Mouse (Mus musculus): ENCODE measurements at regions not wholly inside any gene's neighbourhood (a gene's known extent, or its start where the extent isn't known, plus 50 kb on each side); places are given as distances from the start of the nearest gene placed in this dataset.

DNA sequence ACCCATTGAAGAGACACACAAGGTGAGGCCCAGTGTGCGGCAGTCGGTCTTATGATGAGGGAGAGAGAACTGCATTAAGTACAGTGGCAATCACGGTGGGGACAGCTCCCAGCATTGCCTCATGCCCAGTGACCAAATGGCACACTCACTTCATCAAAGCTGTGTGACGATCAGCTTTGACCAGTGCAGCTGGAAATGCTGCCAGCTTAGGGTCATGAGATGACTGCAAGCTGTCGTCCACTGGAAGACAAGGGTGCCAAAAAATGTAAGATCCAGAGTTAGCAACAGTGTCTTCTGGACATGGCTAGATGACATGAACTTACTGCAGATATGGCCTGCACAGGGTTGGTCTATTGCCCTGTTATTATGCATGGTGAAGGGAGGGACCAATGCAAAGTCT lies 114.0 kb downstream of the Irs2 start:
- WGBS (ENCODE audit: missing documents), result 72% methylated on average over 5 of the region's 5 CpGs
- Histone ChIP-seq H3K79me2 (ENCODE audit: inconsistent target) (no peaks in the 10 kb centered on the region), H3K4me3 (ENCODE audit: inconsistent target) (no peak overlapping the region), H3K27ac (no peak overlapping the region), H3K36me3 (ENCODE audit: inconsistent target) (no peaks in the 10 kb centered on the region)

GRCm38 (mm10) chr8:10893709-10894108 lies 114.5 kb downstream of the Irs2 start:
- H3K79me2 ChIP-seq (ENCODE audit: inconsistent target), result no peaks in the 10 kb centered on the region
- 21% methylated on average over 5 of the region's 5 CpGs for WGBS (ENCODE audit: missing documents)
- no peaks in the 10 kb centered on the region for H3K36me3 ChIP-seq (ENCODE audit: inconsistent target)
- H3K27ac ChIP-seq, result no peak overlapping the region
- no peak overlapping the region for H3K4me3 ChIP-seq (ENCODE audit: inconsistent target)

DNA sequence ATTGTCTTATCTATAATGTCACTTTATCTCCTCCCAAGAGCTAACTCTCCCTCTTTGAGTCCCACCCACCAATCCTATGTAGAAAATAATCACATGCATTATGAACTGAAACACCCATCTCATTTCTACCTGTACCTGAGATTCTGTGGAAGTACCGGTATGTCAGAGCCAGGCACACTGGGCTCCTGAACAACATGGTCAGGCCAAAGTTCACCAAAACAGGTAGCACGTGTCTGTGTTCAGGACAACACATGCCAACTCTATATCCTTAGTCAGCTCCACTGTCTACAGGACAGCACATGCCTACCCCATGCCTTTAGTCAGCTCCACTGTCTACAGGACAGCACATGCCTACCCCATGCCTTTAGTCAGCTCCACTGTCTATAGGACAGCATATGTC lies 116.4 kb downstream of the Irs2 start:
- no peaks in the 10 kb centered on the region for H3K36me3 ChIP-seq (ENCODE audit: inconsistent target)
- WGBS (ENCODE audit: missing documents), result 93% methylated on average over 2 of the region's 2 CpGs
- no peak overlapping the region for H3K27ac ChIP-seq
- H3K79me2 ChIP-seq (ENCODE audit: inconsistent target), result no peaks in the 10 kb centered on the region
- no peak overlapping the region for H3K4me3 ChIP-seq (ENCODE audit: inconsistent target)

DNA sequence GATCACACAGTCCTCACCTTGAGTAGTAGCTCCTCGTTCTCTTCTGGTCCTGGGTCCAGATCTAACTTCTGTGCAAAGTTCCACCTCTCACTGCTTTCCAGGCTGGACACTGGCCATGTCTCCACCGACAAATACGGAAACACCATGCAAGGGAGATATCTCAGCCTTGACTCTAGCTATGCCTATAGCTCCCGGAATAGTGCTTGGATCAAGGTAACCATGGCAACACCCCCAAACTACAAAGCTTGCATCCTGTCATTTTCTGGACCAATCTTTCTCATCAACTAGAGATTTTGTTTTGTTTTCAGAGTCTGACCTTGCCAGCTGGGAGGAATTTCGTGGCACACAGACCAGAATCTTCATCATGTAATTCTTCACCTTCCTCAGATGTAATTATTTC lies 116.8 kb downstream of the Irs2 start:
- no peaks in the 10 kb centered on the region for H3K79me2 ChIP-seq (ENCODE audit: inconsistent target)
- WGBS (ENCODE audit: missing documents), result 93% methylated on average over 5 of the region's 5 CpGs
- H3K36me3 ChIP-seq (ENCODE audit: inconsistent target), result no peaks in the 10 kb centered on the region
- no peak overlapping the region for H3K27ac ChIP-seq
- no peak overlapping the region for H3K4me3 ChIP-seq (ENCODE audit: inconsistent target)

GRCm38 (mm10) chr8:10885452-10885851 lies 122.8 kb downstream of the Irs2 start:
- WGBS (ENCODE audit: missing documents), result 51% methylated on average over 3 of the region's 3 CpGs
- H3K36me3 ChIP-seq (ENCODE audit: inconsistent target), result no peaks in the 10 kb centered on the region

GRCm38 (mm10) chr8:10883418-10883817 lies 124.8 kb downstream of the Irs2 start:
- Histone ChIP-seq H3K79me2 (ENCODE audit: inconsistent target) (no peaks in the 10 kb centered on the region), H3K4me3 (ENCODE audit: inconsistent target) (no peak overlapping the region), H3K36me3 (ENCODE audit: inconsistent target) (no peaks in the 10 kb centered on the region), H3K27ac (no peak overlapping the region)
- WGBS (ENCODE audit: missing documents), result 97% methylated on average over 6 of the region's 7 CpGs

More at GRCm38 (mm10) chr8:10885452-10885851, 122.8 kb downstream of the Irs2 start:
- Histone ChIP-seq H3K27ac (no peak overlapping the region), H3K4me3 (ENCODE audit: inconsistent target) (no peak overlapping the region), H3K79me2 (ENCODE audit: inconsistent target) (no peaks in the 10 kb centered on the region)

DNA sequence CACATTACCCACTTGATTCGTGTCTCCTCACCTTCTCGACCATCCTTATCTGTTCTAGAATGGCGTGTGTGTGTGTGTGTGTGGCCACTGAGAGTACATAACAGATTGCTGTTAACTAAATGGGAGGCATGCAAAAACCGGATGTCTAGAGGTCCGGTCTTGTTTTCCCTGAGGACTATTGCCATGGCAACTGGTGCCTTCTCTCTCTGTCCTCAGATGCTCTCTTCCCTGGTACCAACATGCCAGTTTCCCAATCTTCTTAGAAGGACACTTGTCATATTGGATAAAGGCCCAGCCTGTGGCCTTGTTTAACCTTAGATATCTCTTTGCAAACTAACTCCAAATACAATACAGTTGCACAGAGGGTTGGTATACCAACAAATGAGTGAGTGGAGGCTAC lies 125.9 kb downstream of the Irs2 start:
- Histone ChIP-seq H3K36me3 (ENCODE audit: inconsistent target) (no peaks in the 10 kb centered on the region), H3K27ac (no peak overlapping the region), H3K4me3 (ENCODE audit: inconsistent target) (no peak overlapping the region), H3K79me2 (ENCODE audit: inconsistent target) (no peaks in the 10 kb centered on the region)
- 95% methylated on average over 5 of the region's 5 CpGs for WGBS (ENCODE audit: missing documents)

DNA sequence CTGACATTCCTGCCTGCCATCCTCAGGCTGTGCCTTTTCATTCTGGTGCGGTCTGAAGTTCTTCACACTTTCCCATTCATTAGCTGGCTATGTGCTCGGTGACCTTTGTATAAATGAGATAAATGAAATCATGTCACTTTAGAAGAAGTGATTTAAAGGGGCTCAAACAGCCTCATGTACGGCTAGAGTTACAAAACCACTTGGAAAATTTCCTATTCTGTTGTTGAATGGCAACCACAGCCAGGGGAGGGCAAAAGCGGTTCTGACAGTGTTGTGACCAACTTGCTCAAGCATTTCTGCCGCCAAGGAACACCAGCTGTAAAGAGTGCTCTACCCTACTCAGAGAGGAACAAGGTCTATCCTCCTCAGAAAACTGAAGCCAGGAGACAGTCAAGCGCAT lies 128.4 kb downstream of the Irs2 start:
- Histone ChIP-seq H3K4me3 (ENCODE audit: inconsistent target) (no peak overlapping the region), H3K36me3 (ENCODE audit: inconsistent target) (no peaks in the 10 kb centered on the region), H3K27ac (no peak overlapping the region), H3K79me2 (ENCODE audit: inconsistent target) (no peaks in the 10 kb centered on the region)
- 47% methylated on average over 6 of the region's 6 CpGs for WGBS (ENCODE audit: missing documents)

GRCm38 (mm10) chr8:10879049-10879847 lies 129.0 kb downstream of the Irs2 start:
- Histone ChIP-seq H3K27ac (no peak overlapping the region), H3K79me2 (ENCODE audit: inconsistent target) (no peaks in the 10 kb centered on the region), H3K36me3 (ENCODE audit: inconsistent target) (no peaks in the 10 kb centered on the region), H3K4me3 (ENCODE audit: inconsistent target) (no peak overlapping the region)
- 95% methylated on average over 10 of the region's 10 CpGs for WGBS (ENCODE audit: missing documents)

- Histone ChIP-seq H3K79me2 (ENCODE audit: inconsistent target) (no peaks in the 10 kb centered on the region), H3K36me3 (ENCODE audit: inconsistent target) (no peaks in the 10 kb centered on the region), H3K27ac (no peak overlapping the region), H3K4me3 (ENCODE audit: inconsistent target) (no peak overlapping the region)
- WGBS (ENCODE audit: missing documents), result 90% methylated on average over 4 of the region's 4 CpGs
These were observed 129.9 kb downstream of the Irs2 start for GRCm38 (mm10) chr8:10878371-10878770.

DNA sequence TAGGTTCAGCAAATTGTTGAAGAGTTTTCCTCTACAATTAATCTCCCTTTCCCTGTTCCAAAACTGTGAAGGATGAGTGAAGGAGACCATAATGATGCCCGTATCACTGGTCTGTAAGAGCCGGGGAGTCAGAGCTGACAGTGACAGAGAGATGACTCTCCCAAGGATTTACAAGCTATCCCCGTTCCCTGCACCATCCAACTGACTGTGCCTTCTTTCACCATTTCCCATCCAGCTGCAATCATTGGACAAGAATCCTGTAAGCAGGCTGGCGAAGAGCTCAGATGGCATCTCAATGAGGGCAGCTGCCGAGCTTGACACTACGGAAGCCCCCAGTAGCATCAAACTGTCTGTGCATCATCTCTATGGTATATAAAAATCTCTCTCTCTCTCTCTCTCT lies 133.1 kb downstream of the Irs2 start:
- no peaks in the 10 kb centered on the region for H3K36me3 ChIP-seq (ENCODE audit: inconsistent target)
- H3K27ac ChIP-seq, result no peak overlapping the region
- no peaks in the 10 kb centered on the region for H3K79me2 ChIP-seq (ENCODE audit: inconsistent target)
- H3K4me3 ChIP-seq (ENCODE audit: inconsistent target), result no peak overlapping the region
- WGBS (ENCODE audit: missing documents), result 90% methylated on average over 4 of the region's 6 CpGs

DNA sequence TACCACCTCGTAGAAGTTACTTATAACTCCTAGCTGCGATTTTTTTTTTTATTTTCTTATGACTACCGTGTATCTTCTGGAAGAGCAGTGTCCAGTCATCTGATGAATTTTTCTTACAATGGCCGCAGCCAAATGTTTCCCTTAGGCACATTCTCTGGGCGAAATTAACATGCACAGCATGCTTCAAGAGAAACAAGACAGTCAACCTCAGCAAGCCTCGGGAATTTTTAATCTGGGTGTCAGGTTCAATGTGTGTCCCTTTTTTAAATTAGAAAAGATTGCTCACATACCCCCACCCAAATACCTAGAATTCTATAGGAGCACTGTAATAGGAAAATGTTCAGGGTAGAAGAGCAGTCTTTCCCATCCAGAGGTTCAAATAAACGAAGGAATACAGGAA lies 136.8 kb downstream of the Irs2 start:
- no peaks in the 10 kb centered on the region for H3K36me3 ChIP-seq (ENCODE audit: inconsistent target)
- 87% methylated on average over 7 of the region's 7 CpGs for WGBS (ENCODE audit: missing documents)
- no peak overlapping the region for H3K27ac ChIP-seq
- H3K4me3 ChIP-seq (ENCODE audit: inconsistent target), result no peak overlapping the region
- no peaks in the 10 kb centered on the region for H3K79me2 ChIP-seq (ENCODE audit: inconsistent target)

- Histone ChIP-seq H3K27ac (no peak overlapping the region), H3K4me3 (ENCODE audit: inconsistent target) (no peak overlapping the region), H3K36me3 (ENCODE audit: inconsistent target) (no peaks in the 10 kb centered on the region), H3K79me2 (ENCODE audit: inconsistent target) (no peaks in the 10 kb centered on the region)
- WGBS (ENCODE audit: missing documents), result 93% methylated on average over 13 of the region's 13 CpGs
These were observed 137.7 kb downstream of the Irs2 start for GRCm38 (mm10) chr8:10870423-10871055.

DNA sequence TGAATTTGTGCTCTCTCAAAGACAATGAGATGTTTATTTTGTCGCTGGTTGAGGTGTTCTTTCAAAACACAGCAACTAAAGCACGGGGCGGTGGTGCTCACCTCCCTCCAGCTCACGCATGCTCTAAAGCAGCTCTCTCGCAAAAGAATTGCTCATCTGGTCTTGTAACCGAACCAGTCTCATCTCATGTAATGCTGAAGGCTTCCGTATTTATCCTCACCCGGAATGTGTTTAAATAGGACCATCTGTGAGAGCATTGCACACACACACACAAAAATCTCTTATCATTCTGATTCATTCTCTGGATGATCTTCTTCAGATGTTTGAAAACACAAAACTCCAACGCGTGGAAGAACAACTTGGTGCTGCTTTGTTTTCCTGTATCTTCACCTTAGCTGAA lies 138.4 kb downstream of the Irs2 start:
- Histone ChIP-seq H3K36me3 (ENCODE audit: inconsistent target) (no peaks in the 10 kb centered on the region), H3K27ac (no peak overlapping the region), H3K4me3 (ENCODE audit: inconsistent target) (no peak overlapping the region), H3K79me2 (ENCODE audit: inconsistent target) (no peaks in the 10 kb centered on the region)
- 96% methylated on average over 10 of the region's 10 CpGs for WGBS (ENCODE audit: missing documents)

- H3K27ac ChIP-seq, result no peak overlapping the region
- WGBS (ENCODE audit: missing documents), result 95% methylated on average over 7 of the region's 7 CpGs
These were observed 141.4 kb downstream of the Irs2 start for GRCm38 (mm10) chr8:10866696-10867395.

More at GRCm38 (mm10) chr8:10866696-10867395, 141.4 kb downstream of the Irs2 start:
- no peak overlapping the region for H3K4me3 ChIP-seq (ENCODE audit: inconsistent target)
- H3K79me2 ChIP-seq (ENCODE audit: inconsistent target), result no peaks in the 10 kb centered on the region
- no peaks in the 10 kb centered on the region for H3K36me3 ChIP-seq (ENCODE audit: inconsistent target)

Measured in macrophage (primary cell).